Mouse (Mus musculus): ENCODE results near the gene Zfp709. TPM values are rescaled to one million over a fixed set of nuclear protein-coding genes. Genes with fewer than 3 reads are reported as not detected.

Zfp709 gene
- polyA plus RNA-seq (2012; ENCODE audit: low replicate concordance): 0.20 and 0.48 TPM in 2 replicates

DNA sequence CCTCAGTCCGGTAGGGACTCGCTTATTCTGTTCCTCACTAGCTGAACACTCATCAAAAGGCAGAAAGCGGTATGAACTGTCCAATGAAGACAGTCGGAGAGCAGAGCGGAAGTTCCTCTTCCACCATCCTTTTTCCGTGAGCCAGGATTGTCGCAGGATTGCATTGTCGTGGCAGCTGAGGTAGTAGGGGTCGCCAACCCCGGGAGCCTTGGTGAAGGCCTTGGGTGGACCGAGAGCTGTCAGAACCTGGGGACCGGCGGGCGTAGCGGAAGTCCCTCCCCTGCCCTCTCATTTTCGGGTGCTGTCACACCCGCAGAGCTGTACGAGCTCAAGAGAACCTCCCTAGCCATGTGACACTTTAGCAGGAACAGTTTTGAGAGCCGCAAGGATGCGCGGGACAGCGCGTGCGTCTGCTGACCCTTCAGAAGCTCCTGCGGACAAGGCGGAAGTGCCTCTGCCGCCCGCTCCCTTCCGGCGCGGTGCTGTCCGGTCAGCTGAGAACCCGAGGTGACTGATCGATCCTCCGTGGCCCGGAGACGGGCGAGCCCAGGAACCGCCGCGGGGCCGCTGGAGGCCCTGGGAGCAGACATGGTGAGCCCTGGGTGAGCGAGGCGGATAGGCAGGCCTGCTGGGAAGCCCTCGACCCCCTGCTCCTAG is at the start of gene Zfp709:
TSS of gene Zfp709 (plus strand) at position 402 of the 657 bp plus-strand sequence.

GRCm38 (mm10) chr8:71908309-71909261 is 26.8 kb downstream of the Zfp709 start, which contains the start of the genes Zfp882 and Zfp617:
Zfp882 (plus strand) TSS chr8:71908608.
Zfp617 (plus strand) TSS chr8:71908635.

Other genes with a start within 250 kb of the Zfp709 start
- gene Unc13a, start 210.3 kb upstream of the Zfp709 start, polyA plus RNA-seq (2012; ENCODE audit: low replicate concordance): 0.10 and 0.25 TPM in 2 replicates
- 47.1 and 71.7 TPM in 2 replicates for gene Jak3, start 205.7 kb upstream of the Zfp709 start, polyA plus RNA-seq (2012; ENCODE audit: low replicate concordance)
- 30.3 and 31.3 TPM in 2 replicates for gene Insl3, start 192.8 kb upstream of the Zfp709 start, polyA plus RNA-seq (2012; ENCODE audit: low replicate concordance)
- 2.1 and 3.0 TPM in 2 replicates for gene B3gnt3, start 180.2 kb upstream of the Zfp709 start, polyA plus RNA-seq (2012; ENCODE audit: low replicate concordance)
- 623 and 753 TPM in 2 replicates for gene Fcho1, start 156.3 kb upstream of the Zfp709 start, polyA plus RNA-seq (2012; ENCODE audit: low replicate concordance)
- gene Zfp882, start 26.6 kb downstream of the Zfp709 start, polyA plus RNA-seq (2012; ENCODE audit: low replicate concordance): 0.09 and 0.49 TPM in 2 replicates
- gene Zfp617, start 26.6 kb downstream of the Zfp709 start, polyA plus RNA-seq (2012; ENCODE audit: low replicate concordance): 0.25 and 2.2 TPM in 2 replicates
- 1.1 and 4.8 TPM in 2 replicates for gene Zfp961, start 69.0 kb downstream of the Zfp709 start, polyA plus RNA-seq (2012; ENCODE audit: low replicate concordance)
- gene Cyp4f18, start 127.6 kb downstream of the Zfp709 start, polyA plus RNA-seq (2012; ENCODE audit: low replicate concordance): 6.8 and 30.5 TPM in 2 replicates
- not detected in 2 replicates for gene Olfr372, start 159.2 kb downstream of the Zfp709 start, polyA plus RNA-seq (2012; ENCODE audit: low replicate concordance)
- gene Olfr373, start 201.2 kb downstream of the Zfp709 start, polyA plus RNA-seq (2012; ENCODE audit: low replicate concordance): 0.06 TPM in 1 of 2 replicates, not detected in the other
- gene Olfr374, start 225.0 kb downstream of the Zfp709 start, polyA plus RNA-seq (2012; ENCODE audit: low replicate concordance): 0.02 TPM in 1 of 2 replicates, not detected in the other